Mouse (Mus musculus) liver, embryonic 14.5 days (tissue): ENCODE measurements around the gene Lrfn2.

Experiments
- CTCF ChIP-seq: IDR thresholded peaks from 2 replicates; pipeline ENCODE4 v1.5.1; 2016; ENCODE audit warnings: antibody characterized with exemption, low read depth, control low read depth
- EP300 ChIP-seq: IDR thresholded peaks from 2 replicates; pipeline ENCODE4 v1.6.1; 2016; ENCODE audit warnings: antibody characterized with exemption, low read depth

GRCm38 (mm10) chr17:48968304-48968703, 36.1 kb downstream of the Lrfn2 start:
- TF ChIP-seq CTCF = no peak
- TF ChIP-seq EP300 = no peak
